Mouse (Mus musculus) myocyte (in vitro differentiated cells): ENCODE measurements around the gene Wbp4. TPM values are rescaled to one million over a fixed set of nuclear protein-coding genes. Genes with fewer than 3 reads are reported as not detected.

Source experiments
- H3K27me3 ChIP-seq: one replicate; pipeline ENCODE4 v1.6.1; 2011; ENCODE audit not compliant: control insufficient read depth, insufficient read depth, insufficient read length
- H3K36me3 ChIP-seq: one replicate; pipeline ENCODE4 v1.6.1; 2011; ENCODE audit not compliant: control insufficient read depth, insufficient read depth
- H3K4me2 ChIP-seq: one replicate; pipeline ENCODE4 v1.6.1; 2011; ENCODE audit warnings: low read depth, control low read depth
- H3K4me3 ChIP-seq: one replicate; pipeline ENCODE4 v1.5.1; 2011; ENCODE audit warnings: mild to moderate bottlenecking, control low read depth, moderate library complexity
- H3K79me2 ChIP-seq: one replicate; pipeline ENCODE4 v1.6.1; 2011; ENCODE audit not compliant: control insufficient read depth, insufficient read depth
- H3ac ChIP-seq: one replicate; pipeline ENCODE4 v1.6.1; 2011; ENCODE audit not compliant: control insufficient read depth, insufficient read length
- CEBPB ChIP-seq: IDR thresholded peaks from 2 replicates; pipeline ENCODE4 v1.6.1; 2011; ENCODE audit warnings: mild to moderate bottlenecking, moderate library complexity; ENCODE audit not compliant: poor library complexity, insufficient read depth, severe bottlenecking
- E2F4 ChIP-seq: IDR thresholded peaks from one replicate; pipeline ENCODE4 v1.6.1; 2011; ENCODE audit warnings: mild to moderate bottlenecking, control low read depth, moderate library complexity; ENCODE audit not compliant: insufficient read depth
- MAX ChIP-seq: IDR thresholded peaks from one replicate; pipeline ENCODE4 v1.6.1; 2011; ENCODE audit warnings: low read depth, mild to moderate bottlenecking, control low read depth
- MYOD1 ChIP-seq, 3 experiments: IDR thresholded peaks; one replicate each; pipeline ENCODE4 v1.6.1; 2011; ENCODE audit warnings: control low read depth in 2 of 3, low read depth in 2 of 3, mild to moderate bottlenecking in 2 of 3, moderate library complexity in 1 of 3; ENCODE audit not compliant: insufficient read length in 2 of 3, control insufficient read depth in 1 of 3
- MYOG ChIP-seq, 3 experiments: IDR thresholded peaks; one replicate each; pipeline ENCODE4 v1.6.1; 2011; ENCODE audit warnings: control low read depth in 2 of 3, low read depth in 2 of 3, mild to moderate bottlenecking in 2 of 3; ENCODE audit not compliant: insufficient read length in 2 of 3, control insufficient read depth in 1 of 3, insufficient read depth in 1 of 3
- POLR2A ChIP-seq: IDR thresholded peaks from one replicate; pipeline ENCODE4 v1.6.1; 2011; ENCODE audit warnings: low read depth, mild to moderate bottlenecking, control low read depth, moderate library complexity; ENCODE audit not compliant: insufficient read length
- POLR2AphosphoS2 ChIP-seq: IDR thresholded peaks from one replicate; pipeline ENCODE4 v1.6.1; 2011; ENCODE audit warnings: low read depth, control low read depth; ENCODE audit not compliant: insufficient read length
- REST ChIP-seq: IDR thresholded peaks from one replicate; pipeline ENCODE4 v1.6.1; 2011; ENCODE audit warnings: mild to moderate bottlenecking, control low read depth, moderate library complexity; ENCODE audit not compliant: insufficient read depth, insufficient read length
- SRF ChIP-seq: IDR thresholded peaks from one replicate; pipeline ENCODE4 v1.6.1; 2011; ENCODE audit warnings: low read depth; ENCODE audit not compliant: control insufficient read depth, insufficient read length
- TCF12 ChIP-seq: IDR thresholded peaks from one replicate; pipeline ENCODE4 v1.6.1; 2011; ENCODE audit warnings: mild to moderate bottlenecking, control low read depth; ENCODE audit not compliant: poor library complexity, insufficient read depth, severe bottlenecking
- TCF3 ChIP-seq: IDR thresholded peaks from one replicate; pipeline ENCODE4 v1.6.1; 2011; ENCODE audit warnings: low read depth, control low read depth; ENCODE audit not compliant: insufficient read length
- USF1 ChIP-seq: IDR thresholded peaks from one replicate; pipeline ENCODE4 v1.6.1; 2011; ENCODE audit warnings: low read depth, mild to moderate bottlenecking, control low read depth, moderate library complexity
- polyA plus RNA-seq: library from polyadenylated mRNA; unstranded; fragments of >200 nt; fragmentation: generic; extraction: Trizol; gene quantifications from one replicate; pipeline ENCODE4 v1.2.1, GENCODE M21; 2012; ENCODE audit warnings: missing spikeins

The Wbp4 gene
- polyA plus RNA-seq, 1 experiment: 10.1 TPM

DNA sequence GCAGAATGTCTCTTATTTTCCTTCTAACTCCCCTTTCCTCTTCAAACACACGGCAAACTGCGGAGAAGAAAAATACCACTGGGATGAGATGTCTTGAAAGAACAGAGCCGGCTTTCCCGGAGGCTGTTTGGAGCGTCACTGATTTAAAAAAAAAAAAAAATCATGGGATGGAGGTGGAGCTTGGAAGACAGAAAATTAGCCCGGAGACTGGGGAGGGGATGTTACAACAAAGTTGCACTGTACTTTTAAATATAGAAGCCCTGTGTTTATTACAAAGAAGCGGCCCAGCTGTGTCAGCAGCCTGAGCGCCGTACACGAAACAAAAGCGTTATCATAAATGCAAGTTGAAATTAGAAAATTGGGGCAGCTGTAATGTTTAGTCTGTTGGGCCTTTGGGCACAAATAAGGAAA, 936 bp upstream of the Wbp4 start:
- Histone ChIP-seq H3K27me3 (no peaks in the 10 kb centered on the region), H3K79me2 (peaks cover 60% of the 10 kb centered on the region), H3K4me2 (peak overlapping the region; percentile 90), H3ac (peak overlapping the region; percentile 97), H3K36me3 (peaks cover 3% of the 10 kb centered on the region), H3K4me3 (peak overlapping the region; percentile 57)
- TF ChIP-seq POLR2A (no peak), CEBPB (peak; percentile 41; the same call in 1 of the 2 replicates)

DNA sequence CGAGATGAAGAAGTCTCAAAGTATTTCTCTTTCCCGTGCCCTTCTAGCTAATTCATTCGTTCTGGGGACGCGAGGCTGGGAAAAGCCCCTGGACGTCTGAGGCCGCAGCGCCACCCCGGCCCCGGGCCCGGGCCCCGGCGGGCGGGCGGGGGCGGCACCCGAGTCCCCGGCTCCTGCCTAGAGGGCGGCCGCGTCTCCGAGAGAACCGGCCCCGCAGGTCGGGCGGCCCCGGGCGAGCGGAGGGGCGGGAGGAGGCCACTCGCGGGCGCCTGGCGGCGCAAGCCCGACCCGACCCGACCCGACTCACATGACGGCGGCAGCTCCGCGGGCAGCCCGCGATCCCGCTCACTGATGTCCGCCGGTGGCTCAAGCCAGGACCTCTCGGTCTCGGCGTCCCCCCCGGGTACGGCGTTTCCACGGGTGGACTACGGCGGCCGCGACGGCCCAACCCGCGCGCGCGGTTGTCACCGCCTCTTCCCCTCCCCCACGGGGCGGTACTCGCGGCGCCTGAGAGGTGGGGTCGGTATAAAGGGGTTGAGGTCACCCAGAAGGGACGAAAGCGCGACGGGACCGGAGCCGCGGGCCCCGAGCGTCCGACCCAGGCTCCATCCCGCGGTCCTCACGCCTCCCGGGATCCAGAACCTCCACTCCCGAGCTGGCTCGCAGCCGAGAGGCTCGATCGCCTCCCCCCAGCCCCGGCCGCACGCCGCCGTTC, 539 bp downstream of the Wbp4 start, which contains the start of gene Elf1:
Gene Elf1, plus strand, starts transcription at position 571 of the 715 bp plus-strand sequence.
- Histone ChIP-seq H3K4me2 (peak within 1 kb of the TSS; percentile 79), H3ac (peak within 1 kb of the TSS; percentile 97), H3K36me3 (peaks cover 4% of the 10 kb centered on the region), H3K79me2 (peaks cover 60% of the 10 kb centered on the region), H3K27me3 (no peaks in the 10 kb centered on the region), H3K4me3 (peak within 1 kb of the TSS; percentile 57)
- peak; percentile 20 for TF ChIP-seq E2F4
- TF ChIP-seq POLR2A: peak; percentile 80
- peak; percentile 80 for TF ChIP-seq POLR2AphosphoS2
- TF ChIP-seq TCF3: no peak
- TF ChIP-seq REST: no peak

GRCm38 (mm10) chr14:79473384-79473783, 7.9 kb downstream of the Wbp4 start:
- peaks cover 60% of the 10 kb centered on the region for H3K36me3 ChIP-seq
- H3K4me3 ChIP-seq: no peak overlapping the region
- H3K4me2 ChIP-seq: no peak overlapping the region
- peaks cover 12% of the 10 kb centered on the region for H3K79me2 ChIP-seq
- no peak overlapping the region for H3ac ChIP-seq
- TF ChIP-seq TCF3 (no peak), MYOD1 (IDR thresholded peaks at IDR 0.05; ENCODE audit: control insufficient read depth in 1 of 3, insufficient read length in 2 of 3, low read depth in 2 of 3) (no peak), POLR2AphosphoS2 (no peak), E2F4 (no peak), REST (no peak), SRF (no peak), MYOG (IDR thresholded peaks at IDR 0.05; ENCODE audit: control insufficient read depth in 1 of 3, insufficient read depth in 1 of 3, insufficient read length in 2 of 3, low read depth in 2 of 3) (no peak), CEBPB (no peak), POLR2A (no peak), TCF12 (no peak), USF1 (no peak), MAX (no peak)
- no peaks in the 10 kb centered on the region for H3K27me3 ChIP-seq

- Histone ChIP-seq H3K79me2 (no peaks in the 10 kb centered on the region), H3ac (no peak overlapping the region), H3K4me2 (no peak overlapping the region), H3K4me3 (no peak overlapping the region), H3K27me3 (no peaks in the 10 kb centered on the region), H3K36me3 (peaks cover 79% of the 10 kb centered on the region)
- no peak for TF ChIP-seq SRF
- no peak for TF ChIP-seq TCF12
These were observed 13.7 kb downstream of the Wbp4 start for GRCm38 (mm10) chr14:79467621-79468020.

DNA sequence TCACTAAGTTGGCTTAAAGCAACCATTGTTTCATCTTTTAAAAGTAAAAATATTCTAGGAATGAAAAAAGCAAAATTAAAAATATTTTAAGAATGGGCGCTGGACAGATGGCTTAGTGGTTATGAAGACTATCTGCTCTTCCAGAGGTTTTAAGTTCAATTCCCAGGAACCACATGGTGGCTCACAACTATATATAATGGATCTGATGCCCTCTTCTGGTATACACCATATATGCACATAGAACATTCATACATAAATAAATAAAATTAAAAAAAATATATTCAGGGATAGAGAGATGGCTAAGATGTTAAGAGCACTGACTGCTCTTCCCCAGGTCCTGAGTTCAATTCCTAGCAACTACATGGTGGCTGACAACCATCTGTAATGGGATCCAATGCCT, 15.7 kb downstream of the Wbp4 start:
- TF ChIP-seq MYOG (IDR thresholded peaks at IDR 0.05; ENCODE audit: control insufficient read depth in 1 of 3, insufficient read depth in 1 of 3, insufficient read length in 2 of 3, low read depth in 2 of 3) (no peak), TCF12 (no peak), REST (no peak), MAX (no peak), E2F4 (no peak), USF1 (no peak), SRF (no peak), MYOD1 (IDR thresholded peaks at IDR 0.05; ENCODE audit: control insufficient read depth in 1 of 3, insufficient read length in 2 of 3, low read depth in 2 of 3) (no peak), TCF3 (no peak), POLR2A (no peak), CEBPB (no peak), POLR2AphosphoS2 (no peak)
- Histone ChIP-seq H3K27me3 (no peaks in the 10 kb centered on the region), H3K4me2 (no peak overlapping the region)

More for the DNA sequence above, 15.7 kb downstream of the Wbp4 start:
- no peak overlapping the region for H3K4me3 ChIP-seq
- peaks cover 82% of the 10 kb centered on the region for H3K36me3 ChIP-seq
- no peaks in the 10 kb centered on the region for H3K79me2 ChIP-seq
- H3ac ChIP-seq: no peak overlapping the region
